Mouse (Mus musculus): ENCODE data around the gene Degs1.

Degs1 gene

DNA sequence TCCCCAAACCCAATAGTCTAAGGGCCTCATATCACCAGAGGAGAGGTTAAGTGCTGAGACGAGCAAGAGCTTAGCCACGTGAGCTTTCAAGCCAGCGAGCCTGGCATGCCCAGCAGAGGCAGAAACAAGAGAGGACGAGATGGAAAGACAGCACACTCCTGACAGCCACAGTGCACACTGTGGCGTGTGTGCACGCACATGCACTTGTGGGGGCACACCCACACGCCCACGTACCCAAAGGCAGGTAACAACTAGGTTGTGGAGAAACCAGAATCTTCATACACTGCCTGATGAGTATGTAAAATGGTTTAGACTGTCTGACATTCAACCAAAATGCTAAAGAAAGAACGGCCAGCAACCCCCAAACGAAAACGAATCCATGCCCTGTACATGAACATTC is 2.0 kb downstream of the Degs1 start:
- DNase-seq (ENCODE audit: low spot score in 2 of 2): no peak

DNA sequence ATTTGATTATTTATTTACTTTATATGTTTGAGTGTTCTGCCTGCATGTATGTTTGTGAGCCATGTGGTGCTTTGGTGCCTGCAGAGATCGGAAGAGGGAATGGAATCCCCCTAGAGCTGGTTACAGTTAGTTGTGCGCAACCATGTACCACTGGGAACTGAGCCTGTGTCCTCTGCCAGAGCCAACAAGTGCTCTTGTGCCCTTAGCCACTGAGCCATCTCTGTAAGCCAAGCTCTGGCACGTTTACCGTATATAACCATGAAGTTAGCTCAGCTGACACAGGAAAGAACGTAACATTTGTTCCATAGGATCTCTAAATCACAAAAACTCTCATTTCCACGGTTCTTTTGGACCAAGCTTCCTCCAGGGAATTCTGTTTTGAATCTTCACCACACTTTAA is 2.6 kb downstream of the Degs1 start:
- no peak for DNase-seq (ENCODE audit: low spot score in 2 of 2)

DNA sequence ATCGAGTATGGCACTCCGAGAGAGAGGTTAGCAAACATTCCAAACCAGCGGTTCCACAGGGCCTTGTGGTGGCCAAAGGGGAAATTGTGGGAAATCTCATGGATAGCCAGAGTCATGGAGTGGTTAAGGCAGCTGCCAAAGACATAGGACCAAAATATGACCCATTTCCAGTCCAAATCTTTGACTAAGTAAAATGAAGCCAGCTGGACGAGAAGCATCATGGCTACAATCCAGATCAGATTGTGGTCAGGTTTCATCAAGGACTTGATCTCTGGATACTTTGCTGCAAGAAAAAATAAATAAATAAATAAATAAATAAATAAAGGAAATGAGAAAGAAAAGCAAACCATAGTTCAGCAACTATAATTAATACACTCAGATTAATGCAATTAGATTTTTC is 3.2 kb downstream of the Degs1 start:
- DNase-seq (ENCODE audit: low spot score in 2 of 2): no peak

DNA sequence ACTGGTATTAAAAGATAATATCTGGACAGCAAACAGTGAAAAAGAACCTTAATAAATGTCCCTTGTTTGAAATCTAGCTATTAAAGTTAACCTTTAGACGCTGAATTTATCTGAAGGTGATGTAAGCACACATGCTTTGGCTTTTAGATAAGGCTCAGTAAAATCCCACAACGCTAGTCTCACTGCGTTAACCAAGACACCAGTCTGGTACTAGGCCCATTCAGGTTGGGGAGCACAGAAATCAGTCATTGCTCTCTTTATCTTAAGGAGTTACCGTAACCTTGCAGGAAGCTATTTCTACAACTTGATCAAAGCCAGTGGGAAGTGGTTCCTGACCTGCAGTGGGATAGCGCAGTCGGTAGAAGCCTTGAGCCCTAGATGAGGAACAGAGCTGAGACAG is 7.5 kb downstream of the Degs1 start:
- DNase-seq (ENCODE audit: low spot score in 2 of 2): no peak

DNA sequence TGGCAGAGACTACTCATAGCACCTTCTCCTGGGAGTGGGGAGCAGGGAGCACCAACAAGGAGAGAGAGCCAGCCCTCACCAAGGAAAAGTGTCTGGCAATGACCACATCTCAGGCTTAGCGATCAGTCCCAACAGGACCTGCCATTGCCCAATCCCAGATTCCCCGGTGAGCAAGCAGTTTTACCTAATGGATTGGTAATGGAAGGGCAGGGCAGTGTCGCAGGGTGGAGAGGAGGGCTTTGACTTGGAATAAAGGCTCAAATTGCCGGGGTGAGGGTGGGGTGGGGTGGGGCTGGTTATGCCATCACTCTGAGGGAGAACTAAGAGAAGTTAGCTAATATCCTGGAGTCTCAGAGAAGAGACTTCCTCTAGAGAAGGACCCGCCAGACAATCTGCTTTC is 11.0 kb downstream of the Degs1 start:
- no peak for DNase-seq (ENCODE audit: low spot score in 2 of 2)

DNA sequence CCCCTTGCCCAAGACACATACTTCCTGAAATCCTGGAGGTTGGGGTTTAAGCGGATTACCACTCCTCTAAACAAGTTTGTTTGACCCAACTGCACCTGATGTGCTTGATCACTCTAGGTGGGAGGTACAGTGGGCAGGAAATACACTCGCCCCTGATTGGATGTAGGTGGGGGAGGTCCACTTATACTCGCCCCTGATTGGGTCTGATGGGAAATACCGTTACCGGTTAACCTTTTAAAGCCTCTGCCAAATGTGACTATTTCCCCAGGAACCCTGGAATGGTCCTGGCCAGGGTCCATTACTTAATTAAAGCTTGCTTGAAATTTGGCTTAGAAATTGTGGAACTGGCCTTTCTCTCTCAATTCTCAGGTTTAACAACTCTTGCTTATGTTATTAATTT is 11.5 kb downstream of the Degs1 start:
- DNase-seq (ENCODE audit: low spot score in 2 of 2): no peak

DNA sequence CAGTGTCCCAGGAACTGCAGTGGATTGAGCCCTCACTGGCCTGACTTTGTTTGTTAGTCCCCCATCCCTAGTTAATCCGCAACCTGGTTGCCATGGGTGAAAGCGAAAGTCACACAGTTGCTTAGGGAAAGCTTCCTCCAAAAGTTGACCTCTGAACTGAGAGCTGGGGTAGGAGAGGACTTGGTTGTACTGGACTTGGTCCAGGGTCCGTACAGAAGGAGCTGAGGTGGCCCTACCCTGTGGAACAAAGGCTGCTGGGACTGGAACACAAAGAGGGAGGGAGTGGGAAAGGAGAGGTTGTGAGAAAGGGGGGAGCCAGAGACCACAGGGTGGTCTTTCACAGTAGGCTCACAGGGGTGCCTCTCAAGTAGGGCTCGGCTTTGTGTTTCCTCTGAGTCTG is 14.3 kb downstream of the Degs1 start:
- DNase-seq (ENCODE audit: low spot score in 2 of 2): no peak

DNA sequence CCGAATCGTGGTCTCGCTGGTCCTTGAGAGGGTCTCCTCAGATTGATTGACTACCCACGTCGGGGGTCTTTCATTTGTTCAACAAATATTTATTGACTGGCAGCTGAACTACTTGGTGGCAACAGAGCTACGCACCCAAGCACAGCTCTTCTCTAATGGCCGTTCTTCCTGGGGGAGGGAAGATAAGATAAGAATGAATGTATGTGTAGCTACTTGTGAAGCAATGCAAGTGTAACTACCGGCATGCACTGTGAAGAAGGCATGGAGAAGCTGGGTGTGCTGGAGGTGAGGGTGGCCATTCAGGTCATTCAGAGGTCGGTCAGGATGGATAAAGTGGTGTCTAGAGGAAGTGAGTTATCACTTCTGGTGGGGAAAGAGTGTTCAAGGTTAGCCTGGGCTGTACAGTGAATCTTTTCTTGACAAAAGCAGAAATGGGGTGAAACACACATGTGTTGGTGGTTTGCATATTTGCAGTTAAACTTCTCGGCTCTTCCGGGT is 16.5 kb downstream of the Degs1 start:
- peak in 1 of 2 experiments; percentile 18 for DNase-seq (ENCODE audit: low spot score in 2 of 2)

DNA sequence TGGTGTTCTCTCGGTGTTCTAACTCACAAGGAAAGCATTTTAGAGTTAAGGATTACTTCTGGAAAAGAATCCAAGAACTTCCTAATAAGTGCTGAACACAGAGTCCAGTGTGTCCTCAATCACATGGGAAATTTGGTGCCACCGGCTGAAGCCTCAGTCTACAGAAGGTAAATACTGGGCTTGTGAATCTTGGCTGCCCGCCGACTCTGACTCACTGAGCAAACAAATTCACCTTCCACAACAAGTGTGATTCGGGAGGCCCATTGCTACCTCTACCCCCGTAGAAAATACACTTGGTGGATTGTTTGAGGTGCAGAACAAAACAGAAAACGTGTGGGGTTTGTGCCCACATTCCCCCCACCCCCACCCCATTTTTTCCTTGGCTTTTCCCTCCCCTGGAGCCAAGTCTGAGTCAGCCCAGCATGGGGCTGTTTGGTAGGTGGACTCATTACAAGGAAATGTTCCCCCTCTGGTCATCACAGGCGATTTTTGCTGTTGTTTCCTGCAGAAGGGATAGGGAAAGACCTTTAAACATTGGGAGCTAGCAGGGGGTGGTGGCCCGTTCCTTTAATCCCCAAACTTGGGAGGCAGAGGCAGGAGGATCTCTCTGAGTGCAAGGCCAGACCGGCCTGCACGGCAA is 26.4 kb downstream of the Degs1 start:
- DNase-seq (ENCODE audit: low spot score in 2 of 2): peak; percentile 18 to 35

DNA sequence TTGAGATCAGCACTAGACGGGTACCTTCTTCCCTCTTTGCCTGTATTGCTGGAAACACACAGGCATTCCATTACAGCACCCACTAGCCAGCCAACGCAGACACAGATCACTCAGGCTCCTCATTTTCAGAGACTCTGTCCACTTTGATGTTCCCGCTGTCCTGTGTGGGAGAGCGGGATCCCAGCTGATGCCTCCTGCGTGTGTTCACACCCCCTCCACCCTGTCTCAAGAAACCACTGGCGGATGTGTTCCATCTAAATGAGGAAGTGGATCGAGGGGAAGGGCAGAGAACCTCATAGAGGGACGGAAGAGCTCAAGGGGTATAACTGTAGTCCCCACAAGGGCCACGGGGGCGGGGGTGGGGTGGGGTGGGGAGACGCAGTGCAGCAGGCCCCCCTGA is 27.6 kb downstream of the Degs1 start:
- peak; percentile 66 to 67 for DNase-seq (ENCODE audit: low spot score in 2 of 2)

DNA sequence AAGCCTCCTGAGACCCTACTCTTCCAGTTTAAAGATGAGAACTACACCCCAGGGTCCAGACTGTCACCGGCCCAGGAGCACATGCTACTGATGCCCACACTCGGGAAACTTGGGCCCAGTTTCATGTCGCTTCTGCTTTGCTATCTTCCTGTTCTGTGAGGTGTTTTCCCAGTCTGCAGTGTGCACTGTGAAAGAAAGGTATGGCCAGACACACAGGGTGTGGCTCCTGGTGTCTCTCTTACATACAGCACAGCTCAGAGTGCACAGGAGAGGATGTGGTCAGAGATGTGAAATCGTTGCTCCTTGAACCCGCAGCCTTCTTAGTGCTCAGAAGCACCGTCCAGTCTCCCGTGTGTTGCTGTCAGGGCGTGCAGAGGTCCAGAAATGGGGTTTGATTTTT is 28.0 kb downstream of the Degs1 start:
- peak; percentile 79 to 81 for DNase-seq (ENCODE audit: low spot score in 2 of 2)

DNA sequence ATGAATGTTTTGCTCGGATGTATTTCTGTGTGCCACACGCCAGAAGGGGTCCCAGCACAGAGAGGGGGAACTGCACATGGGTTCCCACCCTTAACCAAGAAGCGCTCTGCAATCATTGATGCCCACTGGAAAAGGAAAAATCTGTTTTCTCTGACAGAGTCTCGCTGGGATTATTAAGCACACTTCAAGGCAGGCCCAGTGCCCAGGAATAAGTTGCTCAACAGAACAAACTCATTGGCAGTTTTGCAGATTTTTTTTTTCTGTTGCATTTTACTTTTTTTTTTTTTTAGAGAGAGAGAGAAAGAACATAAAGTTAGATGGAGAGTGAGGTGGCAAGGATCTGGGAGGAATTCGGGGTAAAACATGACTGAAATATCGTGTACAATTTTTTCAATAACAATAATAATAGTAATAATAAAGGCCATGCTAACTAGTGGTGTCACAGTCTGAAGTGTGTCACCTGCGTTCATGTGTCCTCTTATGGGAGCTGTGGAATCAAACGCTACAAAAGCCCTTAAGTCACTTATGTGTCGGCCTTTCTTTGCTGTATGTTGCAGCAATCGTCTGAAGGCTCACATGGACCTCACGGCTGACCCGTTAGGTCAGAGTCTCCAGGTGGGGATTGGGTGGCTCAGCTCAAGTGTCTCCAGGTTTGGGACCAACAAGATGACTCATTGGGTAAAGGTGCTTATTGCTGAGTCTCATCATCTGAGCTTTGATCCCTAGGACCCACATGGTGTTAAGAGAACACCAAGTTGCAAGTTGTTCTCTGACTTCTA is 28.7 kb downstream of the Degs1 start:
- no peak for DNase-seq (ENCODE audit: low spot score in 2 of 2)

DNA sequence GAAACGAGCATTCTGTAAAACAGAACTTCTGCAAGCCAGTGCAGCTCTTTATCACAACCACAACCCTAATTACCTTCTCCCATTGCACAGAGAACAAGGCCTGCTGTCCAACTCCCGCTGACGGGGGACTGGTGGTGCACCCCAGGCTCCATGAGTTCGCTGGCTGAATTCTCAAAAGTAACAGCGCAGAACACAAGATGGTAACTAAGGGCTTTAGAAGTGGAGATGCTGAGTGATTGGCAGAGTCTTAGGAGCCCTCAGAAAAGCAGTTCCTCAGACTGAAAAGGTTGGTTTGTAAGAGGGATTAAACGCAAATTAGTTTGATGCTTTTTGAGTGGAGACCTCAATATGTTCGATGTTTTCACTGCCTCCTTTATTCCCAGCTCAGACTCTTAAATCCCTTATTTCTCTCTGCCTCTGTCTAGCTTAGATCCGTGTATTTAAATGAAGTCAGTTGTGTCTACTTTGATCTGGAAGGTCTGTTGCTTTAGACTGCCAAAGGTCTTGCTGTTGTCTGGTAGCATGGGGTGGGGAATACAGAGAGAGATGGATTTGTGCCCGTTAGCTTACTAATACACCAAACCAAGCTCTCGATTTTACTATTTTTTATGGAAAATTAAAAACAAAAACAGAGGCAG is 30.0 kb downstream of the Degs1 start:
- DNase-seq (ENCODE audit: low spot score in 2 of 2): no peak

DNA sequence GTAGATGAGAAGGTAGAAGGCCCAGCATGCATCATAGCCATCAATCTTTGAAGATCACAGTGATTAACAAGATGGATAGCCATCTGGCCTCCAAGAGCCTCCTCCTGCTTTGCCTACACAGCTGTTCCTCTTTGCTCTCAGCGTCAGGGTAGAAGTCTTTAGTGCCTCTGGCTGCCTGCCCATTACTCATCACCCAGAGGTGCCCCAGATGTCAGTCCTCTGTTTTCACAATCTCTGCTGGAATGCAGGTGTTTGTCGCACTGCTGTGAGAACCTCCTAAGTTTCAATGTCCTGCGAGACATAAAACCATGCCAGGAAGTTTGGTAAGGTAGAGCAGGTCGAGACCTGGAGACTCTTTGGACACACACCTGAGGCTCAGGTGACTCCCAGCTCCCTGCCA is 31.9 kb downstream of the Degs1 start:
- DNase-seq (ENCODE audit: low spot score in 2 of 2): no peak

DNA sequence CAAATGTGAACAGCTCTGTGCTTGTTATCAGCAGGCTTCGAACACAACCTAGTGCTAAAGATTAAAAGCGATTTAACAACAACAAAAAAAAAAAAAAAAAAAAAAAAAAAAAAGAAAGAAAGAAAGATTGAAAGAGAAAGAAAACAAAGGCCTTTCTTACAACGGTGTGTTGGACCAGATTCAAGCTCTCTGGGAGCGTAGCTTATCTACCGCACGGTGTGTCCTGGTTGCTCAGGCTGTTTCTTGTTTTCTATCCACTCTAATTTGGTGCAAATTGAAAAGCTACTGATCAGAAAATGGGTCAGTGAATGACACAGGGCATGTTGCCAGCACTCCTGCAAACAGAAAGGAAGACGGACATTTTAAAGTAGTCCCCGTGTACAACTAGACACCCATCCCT is 33.3 kb downstream of the Degs1 start:
- DNase-seq (ENCODE audit: low spot score in 2 of 2): no peak

DNA sequence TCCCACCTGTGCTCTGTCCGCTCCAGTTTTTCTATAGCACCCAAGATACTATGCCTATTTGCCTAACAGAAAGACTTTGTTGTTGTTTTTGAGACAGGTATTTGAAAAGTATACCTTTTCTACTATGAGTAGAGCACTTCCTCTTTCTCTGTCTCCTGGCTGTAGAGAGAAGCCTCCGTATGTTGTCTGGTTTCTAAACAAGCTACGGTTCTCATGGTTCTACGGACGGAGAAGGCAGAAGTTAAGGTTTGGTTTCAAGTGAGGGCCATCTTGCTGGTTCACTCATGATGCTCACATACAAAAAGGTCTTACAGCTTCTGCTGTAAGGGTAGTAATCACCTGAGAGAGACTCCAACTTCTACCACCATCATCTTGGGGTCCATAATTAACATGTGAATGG is 37.6 kb downstream of the Degs1 start:
- DNase-seq (ENCODE audit: low spot score in 2 of 2): no peak

DNA sequence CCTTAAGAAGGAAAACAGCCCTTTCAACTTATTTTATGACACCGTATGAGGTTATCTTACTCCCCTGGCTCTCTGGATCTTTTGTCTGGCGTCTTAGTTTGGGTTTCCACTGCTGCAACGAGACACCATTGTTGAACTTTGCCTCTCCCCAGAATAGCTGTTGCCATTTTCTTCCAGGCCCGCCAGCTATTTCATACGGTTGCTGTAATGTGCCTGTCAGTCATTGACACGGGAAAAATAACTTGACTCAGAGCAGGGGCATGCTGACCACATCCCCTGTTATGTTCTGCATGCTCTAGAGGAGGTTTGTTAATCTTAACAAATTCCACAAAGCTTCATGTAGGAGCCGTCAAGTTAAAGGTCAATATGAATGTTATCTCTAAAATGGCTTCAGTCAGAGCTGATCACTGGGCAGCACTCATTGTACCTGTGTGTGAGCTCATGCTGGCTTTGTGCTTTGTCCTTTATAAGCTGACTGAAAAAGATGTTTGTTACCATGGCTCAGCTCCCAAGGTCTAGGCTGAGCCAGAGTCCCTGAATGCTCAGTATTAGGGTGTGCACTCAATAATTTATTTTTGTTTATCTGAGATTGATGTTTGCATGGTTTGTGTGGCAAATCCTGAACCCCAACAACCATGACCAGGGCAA is 44.4 kb downstream of the Degs1 start:
- DNase-seq (ENCODE audit: low spot score in 2 of 2): no peak

DNA sequence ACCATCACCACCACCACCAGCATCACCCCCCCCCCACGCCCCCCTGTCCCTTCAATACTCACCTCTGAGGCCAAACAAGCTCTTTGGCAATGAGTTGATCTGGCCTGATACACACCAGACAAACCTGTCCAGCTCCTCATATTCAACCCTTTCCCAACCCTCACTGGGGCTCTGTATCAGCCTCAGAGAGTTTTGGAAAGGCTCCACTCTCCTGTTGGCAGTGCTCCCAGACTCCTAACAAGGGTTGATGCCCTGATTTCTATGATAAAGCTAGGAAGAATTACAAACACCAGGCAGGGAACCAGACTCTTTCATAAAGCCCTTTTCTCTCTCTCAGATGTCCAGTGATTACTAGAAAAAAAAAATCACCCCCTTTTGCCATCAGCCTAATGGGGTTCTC is 45.2 kb downstream of the Degs1 start:
- no peak for DNase-seq (ENCODE audit: low spot score in 2 of 2)

DNA sequence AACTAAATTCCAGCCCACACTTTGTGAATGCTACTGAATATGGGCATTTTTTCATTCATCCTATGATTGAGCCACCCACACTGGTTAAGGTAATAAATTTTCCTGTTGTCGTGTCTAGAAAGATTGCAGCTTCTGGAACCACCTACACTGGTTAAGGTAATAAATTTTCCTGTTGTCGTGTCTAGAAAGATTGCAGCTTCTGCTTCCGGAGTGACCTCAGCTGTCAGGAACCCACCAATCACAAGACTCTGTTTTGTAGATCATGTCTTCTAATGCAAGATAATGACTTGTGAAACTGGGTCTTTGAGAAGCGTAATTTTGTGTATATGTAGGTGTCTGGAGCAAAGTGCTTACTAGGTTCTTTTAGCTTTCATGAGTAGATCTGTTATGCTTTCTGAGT is 47.4 kb downstream of the Degs1 start:
- no peak for DNase-seq (ENCODE audit: low spot score in 2 of 2)

DNA sequence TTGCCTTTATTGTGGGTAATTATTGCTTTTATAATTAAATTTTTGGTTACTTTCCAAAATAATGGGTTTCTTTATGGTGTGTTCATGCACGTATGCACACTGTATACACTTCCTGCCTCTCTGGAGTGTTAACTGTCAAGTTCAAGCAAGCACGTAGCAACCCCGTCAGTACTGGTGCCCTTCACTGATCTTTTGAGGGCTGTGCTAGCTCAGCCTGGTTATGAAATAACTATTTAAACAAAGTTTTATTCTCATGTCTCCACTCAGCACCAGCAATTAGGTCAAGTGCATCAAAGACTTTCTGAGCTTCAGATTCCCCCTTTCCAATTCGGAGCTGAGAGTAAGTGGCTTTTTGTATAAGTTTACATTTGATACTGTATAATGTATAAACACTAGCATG is 53.2 kb downstream of the Degs1 start:
- no peak for DNase-seq (ENCODE audit: low spot score in 2 of 2)

DNA sequence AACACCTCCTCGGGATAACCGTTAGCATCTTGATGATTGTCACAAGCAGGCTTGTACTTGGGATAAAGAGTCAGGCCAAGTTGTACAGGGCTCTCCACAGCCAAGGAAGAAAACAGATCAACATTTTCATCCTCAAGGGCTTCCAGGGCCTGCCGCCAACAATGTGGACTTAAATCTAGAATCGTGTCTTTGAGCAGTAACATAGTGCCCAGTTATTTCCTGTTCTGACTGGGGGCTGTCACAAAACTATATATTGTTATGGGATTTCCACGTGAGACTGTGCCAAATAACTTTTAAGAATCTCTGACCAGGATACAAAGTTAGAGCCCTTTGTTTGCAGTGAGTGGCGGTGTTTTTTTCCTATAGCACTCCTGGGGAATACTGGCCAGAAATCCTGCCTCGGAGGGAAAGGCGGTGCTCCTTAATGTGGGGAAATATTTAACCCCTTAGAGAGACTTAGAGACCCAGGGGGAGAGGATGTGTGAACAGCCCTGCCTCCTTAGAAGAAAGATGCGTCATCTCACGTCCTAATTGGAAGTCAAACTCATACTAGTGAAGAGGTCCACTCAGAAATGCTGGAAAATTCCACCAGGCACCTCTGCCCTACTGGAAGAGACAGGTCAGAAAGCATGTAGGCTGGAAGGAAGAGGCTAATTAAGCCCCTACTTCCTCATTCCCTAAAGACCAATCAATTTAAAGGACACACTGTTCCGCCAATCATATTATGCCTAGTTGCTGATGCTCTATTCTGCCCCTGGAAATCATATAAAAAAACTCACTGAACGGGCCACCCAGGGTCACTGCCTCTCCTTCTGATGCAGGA is 55.3 kb downstream of the Degs1 start:
- DNase-seq (ENCODE audit: low spot score in 2 of 2): no peak

DNA sequence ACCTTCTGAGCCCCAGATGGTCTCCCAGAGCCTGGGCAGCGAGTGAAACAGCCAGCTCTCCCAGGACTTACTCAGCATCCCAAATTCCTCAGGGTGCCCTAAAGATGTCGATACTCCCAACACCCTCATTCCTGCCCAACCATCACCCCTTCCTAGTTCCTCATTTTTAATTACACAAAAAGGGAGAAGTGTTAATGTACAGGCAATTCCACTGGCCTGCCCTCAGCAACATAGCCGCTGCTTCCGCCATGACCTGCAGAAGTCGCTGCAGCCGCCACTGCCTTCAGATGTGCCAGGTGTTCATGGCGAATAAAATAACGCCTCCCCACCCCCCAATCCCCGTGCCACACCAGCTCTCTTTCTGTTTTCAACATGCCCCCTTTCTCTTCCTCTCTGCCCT is 56.3 kb downstream of the Degs1 start:
- DNase-seq (ENCODE audit: low spot score in 2 of 2): no peak
